Mouse (Mus musculus) heart, embryonic 12.5 days (tissue): ENCODE results near the gene Dytn. TPM values are rescaled to one million over a fixed set of nuclear protein-coding genes. Genes with fewer than 3 reads are reported as not detected.

Experiments
- ATAC-seq: fragments of 200-750 bp; cut with Nextera tagmentation; 2 replicates; pipeline ENCODE4 v1.8.0; 2017; ENCODE audit warnings: moderate TSS enrichment, moderate library complexity; ENCODE audit not compliant: insufficient number of reproducible peaks, low FRiP score
- H3K27ac ChIP-seq: fragments of 300-500 bp; sonication (generic); 2 replicates; pipeline ENCODE4 v1.5.1; 2016; ENCODE audit warnings: mild to moderate bottlenecking, moderate library complexity; ENCODE audit not compliant: poor library complexity, severe bottlenecking
- H3K27me3 ChIP-seq: fragments of 300-500 bp; sonication (generic); replicated peaks from 2 replicates; pipeline ENCODE4 v1.6.1; 2016; ENCODE audit warnings: mild to moderate bottlenecking, moderate library complexity
- H3K36me3 ChIP-seq: fragments of 300-500 bp; sonication (generic); 2 replicates; pipeline ENCODE4 v1.6.1; 2016; ENCODE audit warnings: mild to moderate bottlenecking, moderate library complexity
- H3K4me1 ChIP-seq: fragments of 300-500 bp; sonication (generic); replicated peaks from 2 replicates; pipeline ENCODE4 v1.6.1; 2016; ENCODE audit warnings: mild to moderate bottlenecking
- H3K4me2 ChIP-seq: fragments of 300-500 bp; sonication (generic); 2 replicates; pipeline ENCODE4 v1.6.1; 2016; ENCODE audit warnings: mild to moderate bottlenecking, moderate library complexity
- H3K4me3 ChIP-seq: fragments of 300-500 bp; sonication (generic); 2 replicates; pipeline ENCODE4 v1.5.1; 2016; ENCODE audit warnings: mild to moderate bottlenecking
- H3K9ac ChIP-seq: fragments of 300-500 bp; sonication (generic); 2 replicates; pipeline ENCODE4 v1.6.1; 2016; ENCODE audit warnings: mild to moderate bottlenecking, moderate library complexity
- H3K9me3 ChIP-seq: fragments of 300-500 bp; sonication (generic); replicated peaks from 2 replicates; pipeline ENCODE4 v1.6.1; 2016; ENCODE audit warnings: mild to moderate bottlenecking, moderate library complexity
- WGBS: fragments of 180-500 bp; shearing (Covaris S2); methylation state at CpG from one replicate; pipeline ENCODE4 v1.1.7; 2016; 5-methylcytosine and 5-hydroxymethylcytosine counted together
- polyA plus RNA-seq: library from polyadenylated mRNA; unstranded; fragments of >200 nt; fragmentation: Nextera tagmentation; extraction: Ambion mirVana; gene quantifications from 2 replicates; pipeline ENCODE4 v1.2.1, GENCODE M21; 2016

Dytn gene
- polyA plus RNA-seq: not detected in 2 replicates

- no peaks in the 10 kb centered on the region for H3K36me3 ChIP-seq
- H3K4me3 ChIP-seq: no peak within 1 kb of the TSS
- ATAC-seq: no peak
- H3K27ac ChIP-seq: no peak within 1 kb of the TSS
- H3K4me2 ChIP-seq: no peak within 1 kb of the TSS
- no peaks in the 10 kb centered on the region for H3K27me3 ChIP-seq
- H3K4me1 ChIP-seq: no peaks in the 10 kb centered on the region
- WGBS: 78% methylated on average over 4 of the region's 4 CpGs
- no peaks in the 10 kb centered on the region for H3K9me3 ChIP-seq
- H3K9ac ChIP-seq: no peak within 1 kb of the TSS
These were observed at the start of gene Dytn for GRCm38 (mm10) chr1:63686827-63687226. Gene Dytn, minus strand, starts transcription at chr1:63686927.

GRCm38 (mm10) chr1:63730240-63730771 is 43.6 kb upstream of the Dytn start, which contains the start of the genes Mdh1b and Fastkd2:
Gene Mdh1b, minus strand, starts transcription at chr1:63730318.
Gene Fastkd2, plus strand, starts transcription at chr1:63730614.
- H3K36me3 ChIP-seq: no peaks in the 10 kb centered on the region
- WGBS: under 1% methylated on average over 31 of the region's 31 CpGs
- ATAC-seq: peak; percentile 86
- H3K9me3 ChIP-seq: no peaks in the 10 kb centered on the region
- no peak within 1 kb of the TSS for H3K27ac ChIP-seq
- no peaks in the 10 kb centered on the region for H3K27me3 ChIP-seq
- peaks cover 15% of the 10 kb centered on the region for H3K4me1 ChIP-seq
- H3K4me3 ChIP-seq: peak within 1 kb of the TSS; percentile 90
- H3K9ac ChIP-seq: peak within 1 kb of the TSS; percentile 80
- H3K4me2 ChIP-seq: peak within 1 kb of the TSS; percentile 69

GRCm38 (mm10) chr1:63729796-63730195 is 43.1 kb upstream of the Dytn start:
- Histone ChIP-seq H3K27ac (no peak overlapping the region), H3K36me3 (no peaks in the 10 kb centered on the region), H3K4me2 (peak overlapping the region; percentile 69), H3K9me3 (no peaks in the 10 kb centered on the region), H3K4me3 (peak overlapping the region; percentile 90), H3K9ac (no peak overlapping the region; the same call in 1 of the 2 replicates), H3K27me3 (no peaks in the 10 kb centered on the region), H3K4me1 (peaks cover 15% of the 10 kb centered on the region)
- 49% methylated on average over 8 of the region's 8 CpGs for WGBS
- ATAC-seq: no peak

DNA sequence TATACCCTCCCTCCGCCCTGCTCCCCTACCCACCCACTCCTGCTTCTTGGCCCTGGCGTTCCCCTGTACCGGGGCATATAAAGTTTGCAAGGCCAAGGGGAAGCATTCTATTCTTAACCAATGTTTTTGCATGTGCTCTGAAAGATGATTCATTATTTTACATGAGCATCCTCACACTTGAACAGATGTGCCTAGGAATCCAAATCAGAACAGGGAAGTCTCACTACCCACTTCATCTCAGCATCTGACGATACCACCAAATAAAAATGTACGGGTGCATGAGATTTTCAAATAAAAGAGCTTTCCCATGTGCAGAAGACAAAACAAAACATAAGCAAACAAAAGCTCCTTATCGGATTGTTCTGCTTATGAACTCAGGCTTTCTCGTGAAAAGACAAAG is 33.4 kb upstream of the Dytn start:
- Histone ChIP-seq H3K27me3 (0 out of 2 replicates have a peak, but pooled peaks cover 3% of the 10 kb centered on the region), H3K27ac (no peak overlapping the region), H3K9ac (no peak overlapping the region), H3K9me3 (no peaks in the 10 kb centered on the region), H3K4me3 (no peak overlapping the region), H3K4me1 (no peaks in the 10 kb centered on the region), H3K4me2 (no peak overlapping the region), H3K36me3 (no peaks in the 10 kb centered on the region)
- 72% methylated on average over 7 of the region's 7 CpGs for WGBS
- no peak for ATAC-seq

- H3K27ac ChIP-seq: no peak overlapping the region
- no peak overlapping the region for H3K9ac ChIP-seq
- 64% methylated on average over 3 of the region's 3 CpGs for WGBS
- no peaks in the 10 kb centered on the region for H3K36me3 ChIP-seq
- ATAC-seq: no peak
- H3K27me3 ChIP-seq: no peaks in the 10 kb centered on the region
- no peaks in the 10 kb centered on the region for H3K9me3 ChIP-seq
- no peak overlapping the region for H3K4me2 ChIP-seq
- H3K4me3 ChIP-seq: no peak overlapping the region
- H3K4me1 ChIP-seq: no peaks in the 10 kb centered on the region
These were observed 22.1 kb upstream of the Dytn start for GRCm38 (mm10) chr1:63708876-63709275.

GRCm38 (mm10) chr1:63705733-63706132 is 19.0 kb upstream of the Dytn start:
- Histone ChIP-seq H3K36me3 (no peaks in the 10 kb centered on the region), H3K4me2 (peak overlapping the region; percentile 5), H3K4me3 (no peak overlapping the region), H3K27me3 (no peaks in the 10 kb centered on the region), H3K9ac (no peak overlapping the region), H3K27ac (no peak overlapping the region), H3K4me1 (no peaks in the 10 kb centered on the region), H3K9me3 (no peaks in the 10 kb centered on the region)
- 48% methylated on average over 5 of the region's 5 CpGs for WGBS
- ATAC-seq: peak; percentile 80; the same call in 1 of the 2 replicates

GRCm38 (mm10) chr1:63696861-63697260 is 10.1 kb upstream of the Dytn start:
- H3K4me1 ChIP-seq: no peaks in the 10 kb centered on the region
- H3K9ac ChIP-seq: no peak overlapping the region
- H3K4me2 ChIP-seq: no peak overlapping the region
- no peaks in the 10 kb centered on the region for H3K9me3 ChIP-seq
- no peaks in the 10 kb centered on the region for H3K27me3 ChIP-seq
- no peak overlapping the region for H3K27ac ChIP-seq
- no peak overlapping the region for H3K4me3 ChIP-seq
- no peaks in the 10 kb centered on the region for H3K36me3 ChIP-seq
- no peak for ATAC-seq
- 62% methylated on average over 3 of the region's 3 CpGs for WGBS

- no peak for ATAC-seq
- Histone ChIP-seq H3K4me2 (no peak overlapping the region), H3K4me3 (no peak overlapping the region), H3K9me3 (no peaks in the 10 kb centered on the region), H3K9ac (no peak overlapping the region), H3K36me3 (no peaks in the 10 kb centered on the region), H3K27me3 (no peaks in the 10 kb centered on the region), H3K27ac (no peak overlapping the region), H3K4me1 (no peaks in the 10 kb centered on the region)
- WGBS: 70% methylated on average over 3 of the region's 3 CpGs
These were observed 10.8 kb downstream of the Dytn start for GRCm38 (mm10) chr1:63675975-63676374.

- WGBS: 3% methylated on average over 3 of the region's 3 CpGs
- no peaks in the 10 kb centered on the region for H3K9me3 ChIP-seq
- ATAC-seq: no peak
- no peak overlapping the region for H3K27ac ChIP-seq
- H3K4me3 ChIP-seq: no peak overlapping the region
- no peak overlapping the region for H3K9ac ChIP-seq
- no peaks in the 10 kb centered on the region; the same call in 1 of the 2 replicates for H3K4me1 ChIP-seq
- no peaks in the 10 kb centered on the region for H3K36me3 ChIP-seq
- peaks cover 16% of the 10 kb centered on the region; the same call in 1 of the 2 replicates for H3K27me3 ChIP-seq
- H3K4me2 ChIP-seq: peak overlapping the region; percentile 39
These were observed 17.9 kb downstream of the Dytn start for GRCm38 (mm10) chr1:63668852-63669160.

DNA sequence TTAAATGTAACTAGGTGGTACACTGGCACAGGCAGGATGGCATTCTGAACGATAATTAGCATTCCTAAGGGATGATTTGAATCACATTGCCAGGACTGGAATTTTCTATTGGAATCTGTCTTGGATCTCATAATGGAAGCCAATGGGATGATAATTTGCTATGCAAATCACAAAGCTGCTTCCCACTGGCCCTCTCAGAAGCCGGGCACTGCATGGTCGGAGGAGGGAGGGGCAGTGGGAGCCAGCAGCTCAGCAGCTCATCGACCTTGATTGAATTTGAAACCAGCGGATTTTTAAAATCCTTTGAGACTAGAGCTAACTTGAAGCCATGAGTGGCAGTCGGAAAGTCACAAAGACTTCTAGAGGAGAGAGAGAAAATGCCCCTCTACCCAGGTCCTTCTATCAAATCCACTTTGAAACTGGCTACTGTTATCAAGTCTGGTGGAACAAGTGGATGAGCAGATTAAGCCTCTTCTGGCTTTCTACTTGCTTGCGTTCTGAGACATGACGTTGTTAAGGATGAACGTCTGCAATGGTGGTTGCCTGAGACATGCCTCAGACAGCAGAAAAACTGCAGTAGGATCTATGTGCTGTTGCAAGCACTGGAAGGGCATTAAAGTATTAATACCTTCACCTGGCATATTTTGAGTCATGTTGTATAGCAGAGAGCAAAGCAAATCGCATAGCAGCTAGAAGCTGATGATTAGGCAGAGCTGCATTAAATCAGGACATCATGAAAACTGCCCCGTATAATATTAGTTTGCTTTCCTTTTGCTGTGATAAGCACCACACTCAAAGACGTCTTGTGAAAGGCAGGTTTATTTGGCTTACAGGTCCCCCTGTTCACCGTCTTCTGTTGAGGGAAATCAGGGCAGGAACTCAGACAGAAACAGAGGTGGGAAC is 18.5 kb downstream of the Dytn start:
- H3K9ac ChIP-seq: no peak overlapping the region
- H3K27ac ChIP-seq: no peak overlapping the region
- 15% methylated on average over 13 of the region's 13 CpGs for WGBS
- H3K4me2 ChIP-seq: peak overlapping the region; percentile 39
- H3K36me3 ChIP-seq: no peaks in the 10 kb centered on the region
- H3K4me1 ChIP-seq: no peaks in the 10 kb centered on the region; the same call in 1 of the 2 replicates
- H3K9me3 ChIP-seq: no peaks in the 10 kb centered on the region
- ATAC-seq: no peak
- no peak overlapping the region for H3K4me3 ChIP-seq
- H3K27me3 ChIP-seq: peaks cover 16% of the 10 kb centered on the region; the same call in 1 of the 2 replicates

- H3K9me3 ChIP-seq: no peaks in the 10 kb centered on the region
- no peak overlapping the region for H3K4me2 ChIP-seq
- no peak overlapping the region for H3K9ac ChIP-seq
- no peak for ATAC-seq
- 33% methylated on average over 9 of the region's 9 CpGs for WGBS
- no peak overlapping the region for H3K27ac ChIP-seq
- H3K4me1 ChIP-seq: no peaks in the 10 kb centered on the region; the same call in 1 of the 2 replicates
- H3K27me3 ChIP-seq: peaks cover 16% of the 10 kb centered on the region; the same call in 1 of the 2 replicates
- H3K4me3 ChIP-seq: no peak overlapping the region
- H3K36me3 ChIP-seq: no peaks in the 10 kb centered on the region
These were observed 19.4 kb downstream of the Dytn start for GRCm38 (mm10) chr1:63667201-63667948.
